Comparison of ENCODE assay signal across 8 mouse cellular contexts in genomic region chr2:93188761-93189458, GRCm38 (mm10). TPM values are rescaled to one million over a fixed set of nuclear protein-coding genes. Genes with fewer than 3 reads are reported as not detected.
A peak's percentile ranks its signal among the peaks of the same experiment; 100 is the strongest.
DNase-seq lines count a peak whose midpoint lies in the region; ATAC-seq lines count a peak whose summit lies in the region.

No protein-coding gene starts in this region.

- 7% methylated on average over 19 of the region's 19 CpGs for whole genome bisulfite sequencing in kidney, embryonic 16.5 days
- 9% methylated on average over 19 of the region's 19 CpGs for WGBS in stomach, embryonic 14.5 days

- H3K27me3 ChIP-seq in kidney, embryonic 16.5 days (ENCODE audit: insufficient read depth, low read length): peaks cover 7% of the 10 kb centered on the region; the same call in 1 of the 2 replicates
- H3K27me3 ChIP-seq in stomach, embryonic 14.5 days (ENCODE audit: control insufficient read depth, insufficient read depth, low read length): no peaks in the 10 kb centered on the region

- H3K4me1 ChIP-seq in kidney, embryonic 16.5 days (ENCODE audit: insufficient read depth, low read length): peaks cover 49% of the 10 kb centered on the region
- peaks cover 26% of the 10 kb centered on the region for H3K4me1 ChIP-seq in stomach, embryonic 14.5 days (ENCODE audit: control insufficient read depth, insufficient read depth, low read length)

- H3K4me2 ChIP-seq in kidney, embryonic 16.5 days (replicated peaks; ENCODE audit: low read depth, low read length): peak overlapping the region; percentile 99
- H3K4me2 ChIP-seq in stomach, embryonic 14.5 days (replicated peaks; ENCODE audit: low read depth, low read length): peak overlapping the region; percentile 99

- no peaks in the 10 kb centered on the region for H3K36me3 ChIP-seq in kidney, embryonic 16.5 days (ENCODE audit: insufficient read depth, low read length)
- no peaks in the 10 kb centered on the region for H3K36me3 ChIP-seq in stomach, embryonic 14.5 days (ENCODE audit: control insufficient read depth, insufficient read depth, low read length)

- peak; percentile 31; the same call in 1 of the 2 replicates for ATAC-seq in frontal cortex, adult (ENCODE audit: low TSS enrichment)
- 0 out of 2 replicates have a peak, but pooled peaks have one; percentile 18 for ATAC-seq in kidney, embryonic 16.5 days (ENCODE audit: low FRiP score, low TSS enrichment)
- ATAC-seq in stomach, embryonic 14.5 days (ENCODE audit: insufficient number of reproducible peaks, insufficient read depth, low FRiP score, low read depth): no peak

- DNase-seq in frontal cortex, postnatal 10 days (ENCODE audit: low spot score in 2 of 2): no peak
- DNase-seq in adrenal gland, postnatal 25 days: peak; percentile 64
- peak; percentile 57 for DNase-seq in heart, adult 8-10 months (ENCODE audit: low spot score)
- peak; percentile 62 for DNase-seq in lung, postnatal 36 days
- no peak for DNase-seq in urinary bladder, postnatal 4 days (ENCODE audit: low spot score in 2 of 2)

- no peaks in the 10 kb centered on the region for H3K9me3 ChIP-seq in kidney, embryonic 16.5 days (ENCODE audit: low read length)
- no peaks in the 10 kb centered on the region for H3K9me3 ChIP-seq in stomach, embryonic 14.5 days (ENCODE audit: control insufficient read depth, low read depth, low read length)

- H3K9ac ChIP-seq in kidney, embryonic 16.5 days (replicated peaks; ENCODE audit: low read length): peak overlapping the region; percentile 81
- H3K9ac ChIP-seq in stomach, embryonic 14.5 days (replicated peaks; ENCODE audit: low read depth, low read length): peak overlapping the region; percentile 69

- H3K4me3 ChIP-seq in kidney, embryonic 16.5 days (ENCODE audit: low read length): peak overlapping the region; percentile 67
- H3K4me3 ChIP-seq in stomach, embryonic 14.5 days (ENCODE audit: low read depth, low read length): peak overlapping the region; percentile 76

- 0 out of 2 replicates have a peak overlapping the region, but pooled peaks have one; percentile 69 for H3K27ac ChIP-seq in kidney, embryonic 16.5 days (ENCODE audit: low read length)
- peak overlapping the region; percentile 52; the same call in 1 of the 2 replicates for H3K27ac ChIP-seq in stomach, embryonic 14.5 days (ENCODE audit: low read length)

RNA-seq across cellular contexts. Expression of gene Trp53i11, which starts 1.6 kb away (rescaled TPM):
- 52.6 and 75.8 TPM in 2 replicates for total RNA-seq in adrenal gland, postnatal 25 days (2021)
- total RNA-seq in heart, adult 8-10 months (2022): 10 to 100 TPM; 14.0 to 37.8 (median 23.2) TPM
- polyA plus RNA-seq in kidney, embryonic 16.5 days (2015; fragmentation: Nextera tagmentation; extraction: Ambion mirVana): 36.5 and 48.8 TPM in 2 replicates
- 54.6 and 56.6 TPM in 2 replicates for polyA plus RNA-seq in stomach, embryonic 14.5 days (2014; fragmentation: Nextera tagmentation; extraction: Ambion mirVana)

Comparison
In these comparisons a context has a peak if more than half of its experiments do, and no peak if none do; other contexts are left out.
1. DNase-seq: peak in adrenal gland, postnatal 25 days (single experiment), heart, adult 8-10 months (single experiment) and lung, postnatal 36 days (single experiment); none in frontal cortex, postnatal 10 days (0 of 2) and urinary bladder, postnatal 4 days (0 of 2).